20 mouse cellular contexts compared by ENCODE assay signal in the genomic region with DNA sequence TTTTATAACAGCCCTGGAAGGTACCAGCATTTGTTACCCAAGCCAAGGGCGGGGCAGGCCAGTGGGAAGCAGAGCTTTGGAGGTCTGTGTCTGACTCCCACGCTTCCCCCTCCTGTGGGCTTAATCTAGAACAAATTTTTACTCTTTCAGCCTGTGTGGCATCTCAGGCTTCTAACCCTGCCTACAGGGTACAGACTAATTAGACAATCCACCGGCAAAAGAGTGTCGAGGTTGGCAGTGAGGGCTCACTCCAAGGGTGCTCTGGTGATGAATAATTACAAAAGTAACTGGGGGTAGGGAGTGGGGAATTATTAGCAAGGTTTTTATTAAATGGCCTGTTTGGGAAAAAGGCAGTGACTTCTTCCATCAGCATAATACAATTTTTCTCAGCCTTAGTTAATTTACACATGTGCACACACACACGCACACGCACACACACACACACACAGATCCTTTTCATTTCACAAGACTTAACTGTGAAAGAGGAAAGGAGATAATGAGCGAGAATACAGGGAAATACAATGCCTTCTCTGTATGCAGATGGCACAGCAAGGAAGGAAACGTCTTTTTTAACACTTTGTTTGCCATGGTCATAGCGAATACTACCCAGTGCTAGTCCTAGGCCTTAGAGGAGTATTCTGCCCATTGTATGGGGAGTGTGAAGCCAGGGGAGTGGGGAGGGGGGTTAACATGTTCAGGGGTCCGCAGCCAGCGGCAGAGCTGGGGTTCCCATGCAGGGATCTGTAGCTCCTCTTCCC.
DNase-seq lines count a peak whose midpoint lies in the region; ATAC-seq and TF ChIP-seq lines count a peak whose summit lies in the region.
"Had no signal": no experiment of that assay in that cellular context is flagged by ENCODE, and none has a peak within 500 bp of the region (broad histone marks: within the 10 kb centered on the region; RNA-seq: fewer than 3 reads in every experiment).

No protein-coding gene starts in this region.

- TF ChIP-seq CTCF in layer of hippocampus, adult 2 months (conservative IDR thresholded peaks at IDR 0.05) = no peak
- no peak for TF ChIP-seq CTCF in brain, embryonic 14.5 days (IDR thresholded peaks at IDR 0.05; ENCODE audit: borderline replicate concordance, extremely low read depth, insufficient read depth, insufficient read length)
- TF ChIP-seq CTCF in forebrain, postnatal 0 days (IDR thresholded peaks at IDR 0.05; ENCODE audit: low read depth) = no peak

- peak; percentile 83 for ATAC-seq in forebrain, postnatal 0 days
- peak; percentile 23; the same call in 1 of the 2 replicates for ATAC-seq in megakaryocyte, adult 5-6 weeks (ENCODE audit: poor library complexity, severe bottlenecking)

- H3K27me3 ChIP-seq in forebrain, postnatal 0 days (ENCODE audit: insufficient read depth, low read length) = no peaks in the 10 kb centered on the region
- H3K27me3 ChIP-seq: CH12.LX; embryonic facial prominence, embryonic 13.5 days; heart, embryonic 15.5 days; neural tube, embryonic 12.5 days had no signal

- H3K4me3 ChIP-seq in layer of hippocampus, adult 2 months = no peak overlapping the region
- H3K4me3 ChIP-seq in forebrain, postnatal 0 days (ENCODE audit: low read depth, low read length) = no peak overlapping the region
- H3K4me3 ChIP-seq: embryonic facial prominence, embryonic 13.5 days; heart, adult 2 months; heart, embryonic 15.5 days; neural tube, embryonic 12.5 days had no signal

- H3K4me1 ChIP-seq in forebrain, postnatal 0 days (ENCODE audit: insufficient read depth) = 0 out of 2 replicates have a peak, but pooled peaks cover 4% of the 10 kb centered on the region
- H3K4me1 ChIP-seq: neural tube, embryonic 12.5 days had no signal

- H3K4me2 ChIP-seq in forebrain, postnatal 0 days (ENCODE audit: low read depth) = no peak overlapping the region
- H3K4me2 ChIP-seq: embryonic facial prominence, embryonic 13.5 days; heart, embryonic 15.5 days; neural tube, embryonic 12.5 days had no signal

- TF ChIP-seq POLR2A in brain, embryonic 14.5 days (IDR thresholded peaks at IDR 0.05; ENCODE audit: borderline replicate concordance, extremely low read depth, insufficient read depth, insufficient read length, poor library complexity, severe bottlenecking) = no peak

- H3K9ac ChIP-seq in forebrain, postnatal 0 days = no peak overlapping the region
- H3K9ac ChIP-seq: embryonic facial prominence, embryonic 13.5 days; heart, embryonic 15.5 days; neural tube, embryonic 12.5 days had no signal

- peak overlapping the region; percentile 46; the same call in 1 of the 2 replicates for H3K27ac ChIP-seq in layer of hippocampus, adult 2 months
- H3K27ac ChIP-seq in forebrain, postnatal 0 days (ENCODE audit: low read depth, low read length) = peak overlapping the region; percentile 45
- H3K27ac ChIP-seq: embryonic facial prominence, embryonic 13.5 days; heart, adult 2 months; heart, embryonic 15.5 days; neural tube, embryonic 12.5 days had no signal

- DNase-seq in layer of hippocampus, adult 2 months (ENCODE audit: low spot score in 2 of 2) = no peak
- DNase-seq in layer of hippocampus, adult 9-10 months (ENCODE audit: low spot score) = no peak
- peak; percentile 77 for DNase-seq in brain, embryonic 14.5 days (ENCODE audit: low read depth)
- DNase-seq in forebrain, postnatal 0 days = peak; percentile 39
- no peak for DNase-seq in gastrocnemius, postnatal 10 days
- DNase-seq in spleen, postnatal 4 days (ENCODE audit: low spot score in 2 of 2) = no peak
- no peak for DNase-seq in kidney, adult 8-10 months
- DNase-seq: adrenal gland, adult 8-10 months; cerebellum, adult 8-10 months; heart, adult 2 months; kidney, postnatal 4 days; left cerebral cortex, postnatal 4 days; lung, adult 18-20 months; right cerebral cortex, postnatal 4 days; thymus, postnatal 4 days had no signal

- peaks cover 15% of the 10 kb centered on the region for H3K36me3 ChIP-seq in forebrain, postnatal 0 days (ENCODE audit: insufficient read depth)

- no peaks in the 10 kb centered on the region for H3K9me3 ChIP-seq in forebrain, postnatal 0 days (ENCODE audit: low read length)
- H3K9me3 ChIP-seq: embryonic facial prominence, embryonic 13.5 days; heart, embryonic 15.5 days; neural tube, embryonic 12.5 days had no signal

- WGBS in forebrain, postnatal 0 days = 27% methylated on average over 11 of the region's 11 CpGs

Comparison
In these comparisons a context has a peak if more than half of its experiments do, and no peak if none do; other contexts are left out.
1. DNase-seq: peak in brain, embryonic 14.5 days (single experiment) and forebrain, postnatal 0 days (single experiment); none in layer of hippocampus, adult 2 months (0 of 2), layer of hippocampus, adult 9-10 months (single experiment), gastrocnemius, postnatal 10 days (single experiment), spleen, postnatal 4 days (0 of 2) and kidney, adult 8-10 months (0 of 2).